Mouse (Mus musculus): ENCODE results near the gene Arrb1.
"Not testable (repeated sequence)": the region's sequence is repeated elsewhere in the genome, so short reads cannot be mapped to it uniquely, and the experiment has no call there.

Gene Arrb1

DNA sequence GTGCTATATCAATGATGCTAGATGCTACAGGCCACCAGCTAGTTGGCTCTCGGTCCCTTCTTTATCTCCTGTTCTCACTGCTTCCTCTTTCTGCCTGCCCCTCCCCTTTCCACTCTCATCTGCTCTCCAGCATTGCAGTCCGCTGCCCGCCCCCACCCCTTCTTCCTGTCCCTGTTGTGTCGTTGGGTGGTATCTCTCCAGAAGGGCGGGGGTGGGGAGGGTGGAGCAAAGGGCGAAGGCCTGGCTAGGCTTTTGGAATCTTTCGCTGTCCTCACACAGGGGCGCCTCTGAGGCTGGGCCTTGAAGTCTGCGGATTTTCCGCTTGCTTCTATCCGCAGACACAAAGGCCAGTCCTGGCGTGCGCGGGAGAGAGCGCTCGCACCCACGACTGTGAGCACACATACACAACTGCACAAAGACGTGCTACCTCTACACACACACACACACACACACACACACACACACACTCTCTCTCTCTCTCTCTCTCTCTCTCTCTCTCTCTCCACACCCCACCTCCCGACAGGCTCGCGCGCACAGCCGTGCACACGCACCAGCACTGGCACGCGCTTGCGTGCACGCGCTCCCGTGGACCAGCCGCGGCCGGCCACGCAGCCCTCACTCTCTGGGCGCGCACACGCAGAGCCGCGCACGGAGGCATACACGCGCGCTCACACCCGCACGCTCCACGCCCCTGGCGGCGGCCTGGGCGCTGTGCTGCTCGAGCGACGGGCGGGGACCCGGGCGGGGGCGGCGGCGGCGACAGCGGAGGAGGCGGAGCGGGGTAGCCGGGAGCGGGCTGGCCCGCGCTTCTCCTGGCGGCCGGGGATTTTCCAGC is at the start of gene Arrb1:
Gene Arrb1 (plus strand): TSS at position 566 of the 835 bp plus-strand sequence.
- DNase-seq, result peak; percentile 89

- DNase-seq, result no peak
Observed at GRCm38 (mm10) chr7:99489708-99490107, 45.6 kb upstream of the Arrb1 start.

DNA sequence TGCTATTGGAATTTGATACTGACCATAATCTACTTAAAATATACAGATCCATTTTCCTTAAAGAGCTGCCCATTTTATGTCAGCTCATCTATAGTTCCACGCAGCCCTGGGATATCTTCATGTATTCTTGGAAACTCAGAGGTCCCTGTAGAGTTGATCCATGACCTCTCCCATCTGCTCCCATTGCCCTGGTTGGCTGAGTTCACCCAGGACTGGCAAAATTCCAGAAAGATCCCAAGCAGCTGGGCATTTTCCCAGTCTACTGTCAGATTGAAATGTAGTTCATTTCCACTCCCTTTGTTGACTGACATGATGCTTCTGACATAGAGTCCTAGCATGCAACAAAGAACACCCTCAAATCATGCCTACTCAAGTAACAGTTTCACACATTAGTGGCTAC is 36.1 kb upstream of the Arrb1 start:
- no peak for DNase-seq

DNA sequence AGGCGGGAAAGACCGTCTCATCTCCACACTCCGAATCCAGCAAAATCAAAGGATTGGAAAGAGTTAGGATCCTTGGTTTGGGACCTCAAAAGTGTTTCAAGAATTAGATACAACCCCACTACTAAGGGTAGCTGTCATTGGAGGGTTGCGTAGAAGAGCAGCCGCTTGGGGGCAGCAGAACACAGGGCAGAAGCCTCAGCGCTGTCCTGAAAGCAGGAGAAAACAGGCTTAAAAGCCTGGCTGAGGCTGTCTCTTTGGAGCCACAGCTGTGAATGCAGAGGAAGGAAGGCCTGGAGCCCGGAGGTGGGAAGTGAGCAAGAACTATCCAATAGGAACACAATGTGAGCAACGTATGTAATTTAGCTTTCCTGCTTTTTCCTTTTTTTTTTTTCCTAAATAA is 35.1 kb upstream of the Arrb1 start:
- DNase-seq, result peak; percentile 90

- no peak for DNase-seq
Observed at GRCm38 (mm10) chr7:99500655-99501054, 34.6 kb upstream of the Arrb1 start.

- DNase-seq, result no peak
Observed at GRCm38 (mm10) chr7:99501148-99501547, 34.1 kb upstream of the Arrb1 start.

DNA sequence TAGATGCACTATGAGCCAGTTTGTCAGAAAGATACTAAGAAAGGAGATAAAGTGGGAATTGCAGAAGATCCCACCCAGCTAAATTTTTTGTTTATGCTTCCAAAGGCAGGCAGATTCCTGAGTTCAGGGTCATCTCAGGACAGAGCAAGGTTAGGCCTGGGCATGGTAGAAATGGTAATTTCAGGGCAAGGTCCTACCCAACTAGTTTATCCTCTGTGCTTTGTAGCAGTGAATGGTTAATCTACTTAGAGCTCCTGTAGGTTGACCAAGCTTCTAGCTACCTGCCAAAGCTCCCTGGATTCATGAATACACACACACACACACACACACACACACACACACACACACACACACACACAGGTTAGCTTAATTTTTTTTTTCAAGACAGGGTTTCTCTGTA is 30.7 kb upstream of the Arrb1 start:
- DNase-seq, result no peak

- DNase-seq, result not testable (repeated sequence)
Observed at GRCm38 (mm10) chr7:99508187-99508586, 27.1 kb upstream of the Arrb1 start.

- DNase-seq, result peak; percentile 54
Observed at GRCm38 (mm10) chr7:99510087-99510501, 25.2 kb upstream of the Arrb1 start.

GRCm38 (mm10) chr7:99516092-99516813 is 19.0 kb upstream of the Arrb1 start:
- no peak for DNase-seq

- DNase-seq, result no peak
Observed at GRCm38 (mm10) chr7:99516814-99517157, 18.5 kb upstream of the Arrb1 start.

DNA sequence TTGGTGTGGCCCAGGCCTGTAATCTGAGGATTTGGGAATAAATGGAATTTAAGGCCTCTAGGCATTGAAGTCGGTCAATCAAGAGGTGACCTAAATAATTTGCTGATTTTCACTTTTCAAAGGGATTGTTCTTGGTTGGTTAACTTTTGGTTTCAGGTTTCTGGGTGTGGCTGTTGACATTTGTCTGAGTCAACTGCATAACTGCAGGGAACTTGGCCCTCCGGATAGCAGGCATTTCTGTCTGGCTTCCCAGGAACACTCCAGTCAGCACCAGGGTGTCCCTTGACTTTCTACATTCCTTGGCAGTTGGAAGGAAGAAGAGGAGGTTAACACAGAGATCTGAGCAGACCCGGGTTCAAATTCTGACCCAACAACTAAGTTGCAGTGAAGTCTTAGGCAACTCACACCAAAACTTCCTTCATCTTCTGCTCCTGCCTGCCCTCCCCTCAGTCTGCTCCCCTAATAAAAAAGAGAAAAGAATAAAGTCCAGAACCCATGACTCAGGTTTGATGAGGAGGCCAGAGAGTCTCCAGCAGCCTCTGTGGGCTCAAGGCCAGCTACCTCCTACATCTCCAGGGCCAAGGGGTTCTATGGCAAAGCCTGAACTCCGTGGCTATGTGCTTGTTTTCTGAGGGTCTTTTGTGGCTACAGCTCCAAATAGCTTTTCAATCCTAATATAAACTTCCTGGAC is 16.2 kb upstream of the Arrb1 start:
- no peak for DNase-seq

DNA sequence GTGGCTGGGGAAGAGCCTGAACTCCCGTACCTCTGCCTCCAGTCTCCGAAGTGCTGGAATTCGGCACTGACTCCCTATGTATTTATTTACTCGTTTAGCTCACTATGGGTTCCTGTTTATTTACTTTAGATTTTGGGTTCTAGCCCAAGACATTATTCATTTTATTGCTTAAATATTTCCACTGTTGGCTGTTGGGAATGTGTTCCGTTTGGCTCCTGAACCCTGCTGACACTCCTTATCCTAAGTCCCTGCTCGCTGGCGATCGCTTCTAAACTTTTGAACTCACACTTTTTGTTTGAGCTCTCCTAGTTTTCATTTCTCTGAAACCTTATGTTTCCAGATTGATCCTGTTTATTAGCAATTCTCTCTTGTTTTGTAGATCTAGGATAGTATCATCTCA is 12.1 kb upstream of the Arrb1 start:
- DNase-seq, result no peak

DNA sequence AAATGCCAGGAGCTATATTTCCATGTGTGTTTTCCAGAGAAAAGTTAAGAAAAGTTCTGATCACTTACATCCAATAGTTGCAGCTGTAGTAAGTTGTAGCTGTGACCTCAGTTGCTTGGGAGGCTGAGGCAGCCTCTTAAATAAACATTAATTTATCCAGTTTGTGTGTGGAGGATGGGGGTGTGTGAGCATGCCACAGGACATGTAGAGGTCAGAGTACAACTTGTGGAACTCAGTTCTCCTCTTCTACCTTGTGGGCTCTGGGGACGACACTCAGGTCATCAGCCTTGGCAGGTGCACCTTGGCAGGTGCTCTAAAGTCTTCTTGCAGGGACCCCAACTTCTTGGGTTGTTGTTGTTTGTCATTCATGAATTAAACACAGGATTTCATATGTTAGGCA is 11.4 kb upstream of the Arrb1 start:
- DNase-seq, result no peak

- no peak for DNase-seq
Observed at GRCm38 (mm10) chr7:99528547-99528946, 6.7 kb upstream of the Arrb1 start.

- DNase-seq, result no peak
Observed at GRCm38 (mm10) chr7:99529410-99529809, 5.9 kb upstream of the Arrb1 start.

DNA sequence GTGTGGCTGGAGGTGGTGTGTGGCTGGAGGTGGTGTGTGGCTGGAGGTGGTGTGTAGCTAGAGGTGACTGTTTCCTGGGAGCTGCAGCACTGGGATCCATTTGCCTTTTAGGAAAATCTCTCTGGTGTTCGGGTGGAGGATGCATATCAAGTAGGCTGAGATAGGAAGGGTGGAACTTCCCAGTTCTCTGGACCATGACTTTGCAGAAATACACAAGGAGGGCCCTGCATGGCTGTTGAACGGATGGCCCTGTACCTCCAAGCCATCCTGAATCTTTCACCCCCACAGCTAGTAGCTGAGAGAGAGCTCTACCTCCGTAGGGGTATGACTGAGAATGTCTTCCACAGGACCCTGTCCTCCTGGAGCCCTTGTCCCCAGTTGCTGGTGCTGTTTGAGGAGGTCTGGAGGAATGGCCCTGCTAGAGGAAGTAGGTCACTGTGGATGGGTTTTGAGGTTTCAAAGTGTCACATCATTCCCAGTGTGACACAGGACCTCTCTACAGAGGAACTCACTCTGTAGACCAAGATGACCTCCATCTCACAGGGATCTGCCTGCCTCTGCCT is 3.8 kb upstream of the Arrb1 start:
- DNase-seq, result no peak

DNA sequence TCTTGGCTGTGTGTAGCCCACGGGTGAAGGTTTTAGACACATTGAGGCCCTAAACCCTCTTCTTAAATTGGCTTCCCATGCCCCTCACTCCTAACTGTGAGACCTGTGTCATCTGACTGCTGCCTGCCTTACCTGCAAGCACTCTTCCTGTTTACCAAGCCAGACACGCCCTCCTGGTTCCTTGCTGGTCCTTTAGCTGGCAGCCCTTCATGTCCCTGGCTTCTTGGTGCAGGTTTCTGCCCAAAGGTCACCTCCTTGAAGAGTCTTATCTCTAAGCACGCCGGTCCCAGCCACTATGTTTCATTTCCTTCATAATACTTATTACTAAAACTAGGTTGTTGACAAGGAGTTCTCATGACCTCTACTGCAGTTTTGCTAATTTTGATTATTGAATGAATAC is 2.7 kb upstream of the Arrb1 start:
- no peak for DNase-seq

DNA sequence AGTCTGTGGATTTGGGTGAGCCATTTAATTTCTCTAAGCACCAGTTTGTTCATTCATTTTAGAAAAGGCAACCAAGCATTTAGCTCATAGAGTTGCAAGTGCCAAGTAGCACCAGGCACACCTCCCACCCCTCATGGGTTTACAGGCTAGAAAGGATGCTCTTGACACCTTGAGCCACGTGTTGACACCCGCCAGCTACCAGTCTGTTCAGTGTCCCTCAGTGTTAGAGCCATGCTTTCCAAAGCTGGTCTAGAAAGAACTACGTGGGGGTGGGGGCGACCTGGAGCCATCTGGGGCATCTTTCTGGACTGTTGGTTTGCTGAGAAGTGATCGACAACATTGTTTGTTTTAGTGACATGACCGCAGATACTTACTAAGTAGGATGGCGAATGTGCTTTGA is 1.7 kb upstream of the Arrb1 start:
- no peak for DNase-seq

DNA sequence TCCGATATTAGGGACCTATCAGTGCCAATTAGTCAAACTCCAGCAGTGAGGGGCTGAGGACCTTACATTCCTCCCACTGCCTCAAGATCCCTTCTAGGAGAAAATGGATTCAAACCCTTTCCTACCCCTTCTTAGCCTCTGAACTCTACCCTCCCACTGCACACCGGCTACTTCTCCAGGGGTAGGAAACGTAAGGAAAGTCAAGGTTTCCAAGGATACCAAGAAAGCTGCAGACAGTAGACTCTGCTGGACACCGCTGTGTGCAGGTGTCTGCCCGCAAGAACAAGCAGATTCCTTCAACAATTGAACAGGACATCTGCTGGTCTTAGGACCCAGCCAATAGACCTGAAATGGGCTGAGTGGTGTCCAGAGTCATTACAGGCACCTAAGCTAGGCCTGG is 765 bp upstream of the Arrb1 start:
- DNase-seq, result peak; percentile 34

GRCm38 (mm10) chr7:99535741-99536501 is 655 bp downstream of the Arrb1 start:
- DNase-seq, result peak; percentile 36

GRCm38 (mm10) chr7:99537183-99537756 is 2.0 kb downstream of the Arrb1 start:
- DNase-seq, result no peak

Data from embryo, embryonic 11 days (tissue).